Mouse (Mus musculus) kidney, embryonic 15.5 days (tissue): Measurements from ENCODE around the gene BC048403. TPM values are rescaled to one million over a fixed set of nuclear protein-coding genes. Genes with fewer than 3 reads are reported as not detected.

Experiments used
- ATAC-seq: fragments of 200-750 bp; cut with Nextera tagmentation; replicated peaks from 2 replicates; pipeline ENCODE4 v1.8.0; 2017; ENCODE audit warnings: moderate TSS enrichment; ENCODE audit not compliant: low FRiP score
- H3K27ac ChIP-seq: fragments of 300-500 bp; sonication (generic); 2 replicates; pipeline ENCODE4 v1.5.1; 2015; ENCODE audit warnings: mild to moderate bottlenecking, inconsistent platforms
- H3K27me3 ChIP-seq: fragments of 300-500 bp; sonication (generic); 2 replicates; pipeline ENCODE4 v1.6.1; 2015; ENCODE audit warnings: inconsistent platforms
- H3K36me3 ChIP-seq: fragments of 300-500 bp; sonication (generic); 2 replicates; pipeline ENCODE4 v1.6.1; 2015; ENCODE audit warnings: inconsistent platforms
- H3K4me1 ChIP-seq: fragments of 300-500 bp; sonication (generic); 2 replicates; pipeline ENCODE4 v1.6.1; 2015; ENCODE audit warnings: inconsistent platforms
- H3K4me2 ChIP-seq: fragments of 300-500 bp; sonication (generic); 2 replicates; pipeline ENCODE4 v1.6.1; 2015; ENCODE audit warnings: moderate library complexity, mild to moderate bottlenecking, inconsistent platforms
- H3K4me3 ChIP-seq: fragments of 300-500 bp; sonication (generic); replicated peaks from 2 replicates; pipeline ENCODE4 v1.5.1; 2015; ENCODE audit warnings: mild to moderate bottlenecking, inconsistent platforms
- H3K9ac ChIP-seq: fragments of 300-500 bp; sonication (generic); 2 replicates; pipeline ENCODE4 v1.6.1; 2015; ENCODE audit warnings: mild to moderate bottlenecking, inconsistent platforms
- H3K9me3 ChIP-seq: fragments of 300-500 bp; sonication (generic); replicated peaks from 2 replicates; pipeline ENCODE4 v1.6.1; 2016; ENCODE audit warnings: inconsistent platforms
- WGBS: fragments of 180-500 bp; shearing (Covaris S2); methylation state at CpG from one replicate; pipeline ENCODE4 v1.1.7; 2015; ENCODE audit warnings: mixed read lengths; 5-methylcytosine and 5-hydroxymethylcytosine counted together
- polyA plus RNA-seq: library from polyadenylated mRNA; unstranded; fragments of >200 nt; fragmentation: Nextera tagmentation; extraction: Ambion mirVana; gene quantifications from 2 replicates; pipeline ENCODE4 v1.2.1, GENCODE M21; 2015

Gene BC048403
- polyA plus RNA-seq, result 3.0 and 3.4 TPM in 2 replicates

- Histone ChIP-seq H3K4me2 (peak within 1 kb of the TSS; percentile 91), H3K4me3 (peak within 1 kb of the TSS; percentile 80), H3K36me3 (no peaks in the 10 kb centered on the region), H3K27ac (peak within 1 kb of the TSS; percentile 67), H3K27me3 (no peaks in the 10 kb centered on the region), H3K9me3 (no peaks in the 10 kb centered on the region), H3K4me1 (peaks cover 16% of the 10 kb centered on the region), H3K9ac (peak within 1 kb of the TSS; percentile 62)
- under 1% methylated on average over 56 of the region's 68 CpGs for WGBS
- ATAC-seq, result peak; percentile 92
Measured at GRCm38 (mm10) chr10:121739548-121740505, at the start of gene BC048403. TSS of gene BC048403 (plus strand) at chr10:121739937.

GRCm38 (mm10) chr10:121692944-121693579, 46.7 kb upstream of the BC048403 start:
- Histone ChIP-seq H3K9me3 (no peaks in the 10 kb centered on the region), H3K27ac (no peak overlapping the region), H3K4me2 (peak overlapping the region; percentile 50), H3K9ac (peak overlapping the region; percentile 23; the same call in 1 of the 2 replicates), H3K27me3 (no peaks in the 10 kb centered on the region), H3K4me1 (peaks cover 18% of the 10 kb centered on the region), H3K36me3 (no peaks in the 10 kb centered on the region), H3K4me3 (peak overlapping the region; percentile 23)
- ATAC-seq, result peak; percentile 37; the same call in 1 of the 2 replicates
- WGBS, result 49% methylated on average over 18 of the region's 18 CpGs

GRCm38 (mm10) chr10:121694567-121694966, 45.2 kb upstream of the BC048403 start:
- H3K4me1 ChIP-seq, result peaks cover 16% of the 10 kb centered on the region
- H3K9ac ChIP-seq, result no peak overlapping the region
- no peak overlapping the region for H3K27ac ChIP-seq
- H3K27me3 ChIP-seq, result no peaks in the 10 kb centered on the region
- H3K9me3 ChIP-seq, result no peaks in the 10 kb centered on the region
- no peak for ATAC-seq
- no peak overlapping the region for H3K4me2 ChIP-seq
- H3K36me3 ChIP-seq, result no peaks in the 10 kb centered on the region
- 90% methylated on average over 11 of the region's 11 CpGs for WGBS
- H3K4me3 ChIP-seq, result no peak overlapping the region

GRCm38 (mm10) chr10:121701296-121702248, 38.2 kb upstream of the BC048403 start:
- Histone ChIP-seq H3K9me3 (no peaks in the 10 kb centered on the region), H3K27ac (no peak overlapping the region), H3K4me2 (no peak overlapping the region), H3K4me1 (no peaks in the 10 kb centered on the region), H3K36me3 (no peaks in the 10 kb centered on the region), H3K27me3 (no peaks in the 10 kb centered on the region), H3K4me3 (no peak overlapping the region), H3K9ac (no peak overlapping the region)
- 57% methylated on average over 11 of the region's 11 CpGs for WGBS
- ATAC-seq, result no peak; the same call in 1 of the 2 replicates

- Histone ChIP-seq H3K4me1 (no peaks in the 10 kb centered on the region), H3K9me3 (no peaks in the 10 kb centered on the region), H3K36me3 (no peaks in the 10 kb centered on the region), H3K4me2 (no peak overlapping the region), H3K27me3 (no peaks in the 10 kb centered on the region), H3K4me3 (no peak overlapping the region), H3K9ac (no peak overlapping the region), H3K27ac (no peak overlapping the region)
- WGBS, result 87% methylated on average over 6 of the region's 6 CpGs
- ATAC-seq, result no peak
Measured at GRCm38 (mm10) chr10:121703619-121704018, 36.1 kb upstream of the BC048403 start.

- no peak overlapping the region for H3K9ac ChIP-seq
- no peak for ATAC-seq
- 87% methylated on average over 6 of the region's 6 CpGs for WGBS
- no peak overlapping the region for H3K27ac ChIP-seq
- H3K4me1 ChIP-seq, result no peaks in the 10 kb centered on the region
- no peak overlapping the region for H3K4me2 ChIP-seq
- no peaks in the 10 kb centered on the region for H3K36me3 ChIP-seq
- no peaks in the 10 kb centered on the region for H3K9me3 ChIP-seq
- H3K27me3 ChIP-seq, result no peaks in the 10 kb centered on the region
- no peak overlapping the region for H3K4me3 ChIP-seq
Measured at GRCm38 (mm10) chr10:121704871-121705270, 34.9 kb upstream of the BC048403 start.

- H3K9ac ChIP-seq, result no peak overlapping the region
- no peak overlapping the region for H3K4me3 ChIP-seq
- H3K4me2 ChIP-seq, result no peak overlapping the region
- H3K4me1 ChIP-seq, result no peaks in the 10 kb centered on the region
- no peak for ATAC-seq
- WGBS, result 86% methylated on average over 15 of the region's 15 CpGs
- H3K36me3 ChIP-seq, result no peaks in the 10 kb centered on the region
- no peak overlapping the region for H3K27ac ChIP-seq
- H3K27me3 ChIP-seq, result no peaks in the 10 kb centered on the region
- H3K9me3 ChIP-seq, result no peaks in the 10 kb centered on the region
Measured at GRCm38 (mm10) chr10:121705399-121706163, 34.2 kb upstream of the BC048403 start.

- no peak overlapping the region for H3K9ac ChIP-seq
- no peak for ATAC-seq
- no peak overlapping the region for H3K4me3 ChIP-seq
Measured at GRCm38 (mm10) chr10:121716862-121717261, 22.9 kb upstream of the BC048403 start.

GRCm38 (mm10) chr10:121718896-121719585, 20.7 kb upstream of the BC048403 start:
- no peak for ATAC-seq
- no peak overlapping the region for H3K9ac ChIP-seq
- no peak overlapping the region for H3K4me2 ChIP-seq

More at GRCm38 (mm10) chr10:121716862-121717261, 22.9 kb upstream of the BC048403 start:
- no peak overlapping the region for H3K4me2 ChIP-seq
- H3K4me1 ChIP-seq, result no peaks in the 10 kb centered on the region
- peaks cover 3% of the 10 kb centered on the region; the same call in 1 of the 2 replicates for H3K9me3 ChIP-seq
- H3K27me3 ChIP-seq, result no peaks in the 10 kb centered on the region
- H3K27ac ChIP-seq, result no peak overlapping the region
- H3K36me3 ChIP-seq, result no peaks in the 10 kb centered on the region

GRCm38 (mm10) chr10:121720701-121721100, 19.0 kb upstream of the BC048403 start:
- Histone ChIP-seq H3K36me3 (no peaks in the 10 kb centered on the region), H3K4me3 (no peak overlapping the region), H3K27me3 (no peaks in the 10 kb centered on the region), H3K4me1 (no peaks in the 10 kb centered on the region), H3K9me3 (peaks cover 6% of the 10 kb centered on the region; the same call in 1 of the 2 replicates), H3K9ac (no peak overlapping the region), H3K4me2 (no peak overlapping the region), H3K27ac (no peak overlapping the region)
- 92% methylated on average over 13 of the region's 13 CpGs for WGBS
- ATAC-seq, result no peak

More at GRCm38 (mm10) chr10:121718896-121719585, 20.7 kb upstream of the BC048403 start:
- H3K27me3 ChIP-seq, result no peaks in the 10 kb centered on the region
- no peak overlapping the region for H3K27ac ChIP-seq
- no peaks in the 10 kb centered on the region for H3K4me1 ChIP-seq
- no peaks in the 10 kb centered on the region for H3K36me3 ChIP-seq
- WGBS, result 93% methylated on average over 18 of the region's 18 CpGs
- H3K4me3 ChIP-seq, result no peak overlapping the region
- H3K9me3 ChIP-seq, result peaks cover 6% of the 10 kb centered on the region; the same call in 1 of the 2 replicates
